Mouse (Mus musculus): Measurements from ENCODE around the gene D930048N14Rik.
"Not testable (repeated sequence)": the region's sequence is repeated elsewhere in the genome, so short reads cannot be mapped to it uniquely, and the experiment has no call there.

Gene D930048N14Rik

GRCm38 (mm10) chr11:51689343-51689742 lies 38.6 kb downstream of the D930048N14Rik start:
- in situ Hi-C loops (cut with MboI; ENCODE audit: low sequenced_read_pairs) = loop anchor here (10.0 kb wide), 1 partner anchor 75 kb away; the partner anchor contains the start of gene Nhp2

- in situ Hi-C loops (cut with MboI; ENCODE audit: low sequenced_read_pairs) = not testable (repeated sequence)
Observed at GRCm38 (mm10) chr11:51690597-51690996, 39.8 kb downstream of the D930048N14Rik start.

GRCm38 (mm10) chr11:51694984-51695383 lies 44.2 kb downstream of the D930048N14Rik start:
- in situ Hi-C loops (cut with MboI; ENCODE audit: low sequenced_read_pairs) = no loop called here

- in situ Hi-C loops (cut with MboI; ENCODE audit: low sequenced_read_pairs) = no loop called here
Observed at GRCm38 (mm10) chr11:51702831-51703230, 52.1 kb downstream of the D930048N14Rik start.

GRCm38 (mm10) chr11:51703379-51703998 lies 52.7 kb downstream of the D930048N14Rik start:
- in situ Hi-C loops (cut with MboI; ENCODE audit: low sequenced_read_pairs) = no loop called here

- in situ Hi-C loops (cut with MboI; ENCODE audit: low sequenced_read_pairs) = no loop called here
Observed at GRCm38 (mm10) chr11:51706451-51706850, 55.7 kb downstream of the D930048N14Rik start.

- in situ Hi-C loops (cut with MboI; ENCODE audit: low sequenced_read_pairs) = no loop called here
Observed at GRCm38 (mm10) chr11:51707080-51707479, 56.3 kb downstream of the D930048N14Rik start.

All from CH12F3 (cell line).